In genomic region chr2:68346606-68347237, GRCm38 (mm10) we compare ENCODE assay signal across 11 mouse cellular contexts.
DNase-seq lines count a peak whose midpoint lies in the region; ATAC-seq lines count a peak whose summit lies in the region.
"Had no signal": no experiment of that assay in that cellular context is flagged by ENCODE, and none has a peak within 500 bp of the region (broad histone marks: within the 10 kb centered on the region; RNA-seq: fewer than 3 reads in every experiment).

No protein-coding gene starts in this region.

- no peak for ATAC-seq in intestine, embryonic 14.5 days (replicated peaks; ENCODE audit: low FRiP score, low TSS enrichment, low read depth)
- ATAC-seq in intestine, embryonic 16.5 days = no peak
- ATAC-seq in hindbrain, embryonic 12.5 days (ENCODE audit: low FRiP score) = peak; percentile 65
- ATAC-seq in midbrain, embryonic 14.5 days (ENCODE audit: low FRiP score, low TSS enrichment) = peak; percentile 57; the same call in 1 of the 2 replicates

- no peak overlapping the region for H3K4me2 ChIP-seq in intestine, embryonic 14.5 days (ENCODE audit: low read length)
- no peak overlapping the region for H3K4me2 ChIP-seq in intestine, embryonic 16.5 days (ENCODE audit: low read depth, low read length)
- no peak overlapping the region for H3K4me2 ChIP-seq in hindbrain, embryonic 12.5 days (replicated peaks)
- no peak overlapping the region for H3K4me2 ChIP-seq in midbrain, embryonic 14.5 days (ENCODE audit: low read length)
- H3K4me2 ChIP-seq: liver, embryonic 11.5 days had no signal

- 65% methylated on average over 8 of the region's 8 CpGs for WGBS in intestine, embryonic 14.5 days
- 59% methylated on average over 8 of the region's 8 CpGs for WGBS in intestine, embryonic 16.5 days
- WGBS in forebrain, embryonic 10.5 days = 26% methylated on average over 8 of the region's 8 CpGs
- WGBS in hindbrain, embryonic 12.5 days = 20% methylated on average over 8 of the region's 8 CpGs
- whole genome bisulfite sequencing in midbrain, embryonic 14.5 days = 24% methylated on average over 8 of the region's 8 CpGs

- H3K27me3 ChIP-seq in intestine, embryonic 14.5 days (replicated peaks; ENCODE audit: control insufficient read depth, insufficient read depth, low read length) = no peaks in the 10 kb centered on the region
- no peaks in the 10 kb centered on the region for H3K27me3 ChIP-seq in intestine, embryonic 16.5 days (replicated peaks; ENCODE audit: control insufficient read depth, insufficient read depth, low read length)
- no peaks in the 10 kb centered on the region for H3K27me3 ChIP-seq in forebrain, embryonic 10.5 days (ENCODE audit: poor library complexity, severe bottlenecking)
- H3K27me3 ChIP-seq in hindbrain, embryonic 12.5 days = no peaks in the 10 kb centered on the region
- no peaks in the 10 kb centered on the region for H3K27me3 ChIP-seq in midbrain, embryonic 14.5 days (ENCODE audit: control insufficient read depth, insufficient read depth, low read length)
- H3K27me3 ChIP-seq: CH12.LX had no signal

- no peak overlapping the region for H3K4me3 ChIP-seq in intestine, embryonic 14.5 days (ENCODE audit: low read depth, low read length)
- no peak overlapping the region for H3K4me3 ChIP-seq in intestine, embryonic 16.5 days (ENCODE audit: low read length)
- no peak overlapping the region for H3K4me3 ChIP-seq in forebrain, embryonic 10.5 days
- no peak overlapping the region for H3K4me3 ChIP-seq in hindbrain, embryonic 12.5 days
- no peak overlapping the region for H3K4me3 ChIP-seq in midbrain, embryonic 14.5 days (replicated peaks; ENCODE audit: low read depth, low read length)

- H3K27ac ChIP-seq in intestine, embryonic 14.5 days (ENCODE audit: low read depth) = no peak overlapping the region
- no peak overlapping the region for H3K27ac ChIP-seq in intestine, embryonic 16.5 days (ENCODE audit: low read length)
- peak overlapping the region; percentile 84 for H3K27ac ChIP-seq in forebrain, embryonic 10.5 days
- H3K27ac ChIP-seq in hindbrain, embryonic 12.5 days = peak overlapping the region; percentile 53
- 0 out of 2 replicates have a peak overlapping the region, but pooled peaks have one; percentile 34 for H3K27ac ChIP-seq in midbrain, embryonic 14.5 days (replicated peaks; ENCODE audit: low read depth, low read length)

- no peaks in the 10 kb centered on the region for H3K9me3 ChIP-seq in intestine, embryonic 14.5 days (ENCODE audit: control insufficient read depth, low read length)
- no peaks in the 10 kb centered on the region for H3K9me3 ChIP-seq in intestine, embryonic 16.5 days (ENCODE audit: control insufficient read depth, low read length)
- no peaks in the 10 kb centered on the region for H3K9me3 ChIP-seq in forebrain, embryonic 10.5 days
- no peaks in the 10 kb centered on the region for H3K9me3 ChIP-seq in hindbrain, embryonic 12.5 days (replicated peaks)
- H3K9me3 ChIP-seq in midbrain, embryonic 14.5 days (ENCODE audit: control insufficient read depth, low read length) = no peaks in the 10 kb centered on the region

- no peaks in the 10 kb centered on the region for H3K4me1 ChIP-seq in intestine, embryonic 14.5 days (replicated peaks; ENCODE audit: control insufficient read depth, insufficient read depth, low read length)
- no peaks in the 10 kb centered on the region for H3K4me1 ChIP-seq in intestine, embryonic 16.5 days (ENCODE audit: control insufficient read depth, insufficient read depth, low read length)
- peaks cover 38% of the 10 kb centered on the region for H3K4me1 ChIP-seq in forebrain, embryonic 10.5 days
- H3K4me1 ChIP-seq in hindbrain, embryonic 12.5 days = peaks cover 15% of the 10 kb centered on the region
- H3K4me1 ChIP-seq in midbrain, embryonic 14.5 days (ENCODE audit: control insufficient read depth, insufficient read depth, low read length) = no peaks in the 10 kb centered on the region

- peak; percentile 44 for DNase-seq in intestine, embryonic 14.5 days (ENCODE audit: low spot score)
- peak; percentile 44 for DNase-seq in forebrain, embryonic 10.5 days (ENCODE audit: extremely low spot score, low spot score)
- peak; percentile 68 for DNase-seq in midbrain, embryonic 14.5 days
- no peak for DNase-seq in kidney, postnatal 36 days
- DNase-seq in adipocyte (ENCODE audit: low spot score) = no peak
- DNase-seq in lung, postnatal 25 days (ENCODE audit: low spot score) = no peak
- DNase-seq: gastrocnemius, postnatal 14 days had no signal

- no peak overlapping the region for H3K9ac ChIP-seq in intestine, embryonic 14.5 days (ENCODE audit: low read length)
- no peak overlapping the region for H3K9ac ChIP-seq in intestine, embryonic 16.5 days (ENCODE audit: low read depth, low read length)
- H3K9ac ChIP-seq in hindbrain, embryonic 12.5 days = no peak overlapping the region
- no peak overlapping the region for H3K9ac ChIP-seq in midbrain, embryonic 14.5 days (replicated peaks; ENCODE audit: low read length)

- 0 out of 2 replicates have a peak, but pooled peaks cover 3% of the 10 kb centered on the region for H3K36me3 ChIP-seq in intestine, embryonic 14.5 days (ENCODE audit: control insufficient read depth, insufficient read depth, low read length)
- no peaks in the 10 kb centered on the region for H3K36me3 ChIP-seq in intestine, embryonic 16.5 days (ENCODE audit: control insufficient read depth, insufficient read depth, low read length)
- peaks cover 50% of the 10 kb centered on the region for H3K36me3 ChIP-seq in forebrain, embryonic 10.5 days (replicated peaks)
- H3K36me3 ChIP-seq in hindbrain, embryonic 12.5 days = peaks cover 10% of the 10 kb centered on the region; the same call in 1 of the 2 replicates
- H3K36me3 ChIP-seq in midbrain, embryonic 14.5 days (ENCODE audit: control insufficient read depth, insufficient read depth, low read length) = no peaks in the 10 kb centered on the region

Comparison
In these comparisons a context has a peak if more than half of its experiments do, and no peak if none do; other contexts are left out.
1. ATAC-seq: peak in hindbrain, embryonic 12.5 days (single experiment) and midbrain, embryonic 14.5 days (single experiment); none in intestine, embryonic 14.5 days (single experiment) and intestine, embryonic 16.5 days (single experiment).
2. DNase-seq: peak in intestine, embryonic 14.5 days (single experiment), forebrain, embryonic 10.5 days (single experiment) and midbrain, embryonic 14.5 days (single experiment); none in kidney, postnatal 36 days (0 of 2), adipocyte (single experiment) and lung, postnatal 25 days (single experiment).
3. H3K27ac ChIP-seq: peak in forebrain, embryonic 10.5 days (single experiment), hindbrain, embryonic 12.5 days (single experiment) and midbrain, embryonic 14.5 days (single experiment); none in intestine, embryonic 14.5 days (single experiment) and intestine, embryonic 16.5 days (single experiment).